Mouse (Mus musculus): ENCODE measurements around the gene Klk9.

Gene Klk9

DNA sequence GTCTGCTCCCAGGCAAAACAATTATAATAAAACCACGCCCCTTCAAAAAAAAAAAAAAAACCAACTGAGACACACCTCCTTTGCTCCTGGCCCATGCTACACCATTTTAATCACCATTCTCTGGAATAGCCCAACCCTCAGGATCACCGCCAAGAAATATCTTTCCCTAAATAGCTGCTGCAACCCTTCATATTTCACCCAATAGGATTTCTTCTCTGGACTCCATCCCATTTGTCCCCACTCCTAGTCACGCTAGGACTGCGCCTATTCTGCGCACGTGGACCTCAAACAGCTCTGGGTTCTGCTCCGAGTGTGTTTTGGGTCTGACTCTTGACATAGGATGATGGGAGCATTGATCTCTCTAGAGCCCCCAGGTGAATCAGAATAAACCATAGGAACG is 4.7 kb downstream of the Klk9 start:
- DNase-seq (ENCODE audit: low spot score in 2 of 2), result no peak

DNA sequence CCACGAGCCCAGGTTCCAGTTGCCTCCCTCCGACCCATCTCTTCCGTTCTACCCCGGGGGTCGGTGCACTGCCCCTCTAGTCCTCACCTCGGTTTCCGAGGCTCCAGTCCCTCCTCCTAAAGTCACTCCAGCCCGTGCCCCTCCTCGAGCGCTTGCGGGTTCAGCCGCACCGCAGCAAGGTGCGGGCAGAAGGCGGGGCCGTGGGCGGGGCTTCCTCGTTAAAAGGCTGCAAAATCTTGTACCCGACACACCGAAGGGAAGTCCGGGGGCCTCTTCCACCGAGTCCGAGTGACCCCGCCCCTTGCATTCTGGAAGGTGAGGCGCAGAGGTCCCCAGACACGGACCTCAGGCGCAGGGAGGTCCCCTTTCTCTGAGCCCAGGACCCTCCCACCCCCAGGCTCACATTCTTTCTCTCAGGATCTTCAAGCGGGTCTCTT is 5.7 kb downstream of the Klk9 start, which contains the start of gene Klk8:
Gene Klk8 (plus strand): TSS at position 245 of the 437 bp plus-strand sequence.
- no peak for DNase-seq (ENCODE audit: low spot score in 2 of 2)

DNA sequence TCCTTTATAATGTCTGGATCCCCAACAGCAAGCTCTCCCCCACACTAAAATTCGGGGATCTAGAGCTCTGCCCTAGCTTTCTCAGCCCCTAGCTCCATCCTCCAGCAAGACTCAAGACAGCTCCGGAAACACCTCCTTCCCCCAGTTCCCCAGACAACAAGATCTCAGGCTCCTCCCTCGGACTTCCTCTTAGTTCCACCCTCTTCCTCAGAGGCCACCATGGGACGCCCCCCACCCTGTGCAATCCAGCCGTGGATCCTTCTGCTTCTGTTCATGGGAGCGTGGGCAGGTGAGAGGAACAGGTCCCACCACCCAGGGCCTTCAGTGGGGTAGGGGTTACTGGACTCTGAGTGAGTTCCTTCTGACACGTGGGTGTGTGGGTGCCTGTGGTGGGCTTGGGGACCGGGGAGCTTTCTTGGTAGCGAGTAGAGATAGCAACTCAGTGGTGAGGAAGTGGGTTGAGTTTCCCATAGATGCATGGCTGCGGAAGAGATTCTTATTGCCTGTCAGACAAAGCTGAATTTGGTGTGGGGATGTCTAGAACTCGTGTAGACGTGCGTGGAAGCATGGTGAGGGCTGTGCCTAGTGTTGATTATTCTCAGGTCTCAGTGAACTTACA is 6.3 kb downstream of the Klk9 start:
- DNase-seq (ENCODE audit: low spot score in 2 of 2), result no peak

DNA sequence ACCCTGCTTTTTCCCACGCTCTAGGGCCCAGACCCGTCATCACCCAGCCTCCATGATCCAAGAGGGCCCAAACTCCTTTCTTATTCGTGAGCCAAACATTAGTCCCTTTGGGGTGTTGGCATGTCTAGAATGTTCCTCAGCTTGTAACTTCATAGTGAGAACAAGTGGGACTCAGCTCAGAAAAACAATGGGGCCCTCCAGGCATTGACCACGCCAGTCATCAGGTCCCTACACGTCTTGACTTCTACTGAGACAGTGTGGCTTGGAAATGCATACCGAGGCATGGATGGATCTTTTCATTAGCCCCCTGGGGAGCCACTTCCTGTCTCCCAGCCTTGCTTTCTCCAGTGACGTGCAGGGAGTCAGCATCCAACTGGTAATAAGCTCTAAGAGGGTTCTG is 8.2 kb downstream of the Klk9 start:
- no peak for DNase-seq (ENCODE audit: low spot score in 2 of 2)

DNA sequence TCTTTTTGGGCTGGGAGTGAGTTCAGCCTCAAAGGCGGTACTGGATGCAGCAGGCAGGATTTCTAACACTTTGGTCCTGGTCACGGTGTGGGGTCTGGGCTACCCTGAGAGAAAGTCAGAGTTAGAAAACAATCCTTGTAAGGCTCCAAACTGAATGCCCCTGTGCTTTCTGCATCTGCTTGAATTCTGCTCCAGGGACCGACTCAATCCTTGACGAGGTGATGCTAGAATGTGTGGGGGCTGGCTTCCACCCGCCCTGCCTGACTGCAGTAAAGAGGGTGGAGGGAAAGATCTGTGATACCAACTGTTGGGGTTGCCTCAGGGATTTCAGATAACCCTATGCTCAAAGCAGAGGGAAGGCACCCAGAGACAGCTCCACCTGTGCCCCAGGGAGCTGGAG is 19.3 kb downstream of the Klk9 start, which contains the start of gene Klk7:
Gene Klk7 (plus strand): TSS at position 301 of the 400 bp plus-strand sequence.
- DNase-seq (ENCODE audit: low spot score in 2 of 2), result no peak

DNA sequence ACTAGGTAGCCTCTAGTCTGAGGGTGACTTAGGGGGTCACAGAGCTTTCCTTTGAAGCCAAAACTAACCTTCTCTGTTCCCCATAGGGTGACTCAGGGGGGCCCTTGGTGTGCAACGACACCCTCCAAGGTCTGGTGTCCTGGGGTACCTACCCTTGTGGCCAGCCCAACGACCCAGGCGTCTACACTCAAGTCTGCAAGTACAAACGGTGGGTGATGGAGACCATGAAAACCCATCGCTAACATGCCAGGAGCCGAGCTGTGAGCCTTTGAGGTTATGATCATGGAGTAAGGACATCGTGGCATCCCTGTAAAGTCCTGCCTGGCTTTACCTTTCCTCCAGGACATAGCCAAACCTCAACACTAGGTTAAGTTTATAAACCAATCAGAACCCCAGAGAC is 23.5 kb downstream of the Klk9 start:
- DNase-seq (ENCODE audit: low spot score in 2 of 2), result no peak

DNA sequence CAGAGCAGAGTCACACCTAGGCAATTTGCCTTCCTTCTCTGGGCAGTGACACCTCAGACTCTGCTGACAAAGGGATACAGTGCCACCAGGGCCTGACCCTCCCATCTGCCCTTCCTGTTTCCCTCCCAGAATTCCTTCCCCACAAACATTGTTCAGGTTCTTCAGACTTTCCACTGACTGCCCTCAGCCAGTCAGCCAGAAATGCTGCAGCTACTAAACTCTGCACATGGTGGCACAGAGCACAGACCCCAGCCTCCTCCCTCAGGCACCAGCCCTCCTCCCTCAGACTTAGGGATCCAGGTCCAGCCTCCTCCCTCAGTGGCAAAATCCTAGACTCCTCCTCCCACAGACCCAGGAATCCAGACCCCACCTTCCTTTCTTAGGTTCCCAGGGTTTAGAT is 25.1 kb downstream of the Klk9 start:
- no peak for DNase-seq (ENCODE audit: low spot score in 2 of 2)

DNA sequence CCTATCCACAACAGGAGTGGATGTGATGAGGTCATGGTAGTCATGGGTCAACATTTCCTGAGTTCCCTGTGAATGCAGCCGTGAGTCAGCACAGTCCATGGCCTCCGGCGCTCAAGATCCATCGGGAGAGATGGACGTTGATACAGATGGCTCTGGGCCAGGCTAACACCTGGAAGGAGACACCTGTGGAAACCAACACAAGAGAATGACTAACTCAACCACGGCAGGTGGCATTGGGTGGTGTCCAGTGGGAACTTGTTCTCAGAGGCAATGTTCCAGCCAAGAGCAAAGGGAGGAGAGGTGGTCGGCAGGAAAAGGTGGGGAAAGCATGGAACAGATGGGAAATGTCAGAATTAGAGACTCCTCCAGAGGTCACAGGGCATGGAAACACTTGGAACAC is 29.9 kb downstream of the Klk9 start:
- DNase-seq (ENCODE audit: low spot score in 2 of 2), result no peak

DNA sequence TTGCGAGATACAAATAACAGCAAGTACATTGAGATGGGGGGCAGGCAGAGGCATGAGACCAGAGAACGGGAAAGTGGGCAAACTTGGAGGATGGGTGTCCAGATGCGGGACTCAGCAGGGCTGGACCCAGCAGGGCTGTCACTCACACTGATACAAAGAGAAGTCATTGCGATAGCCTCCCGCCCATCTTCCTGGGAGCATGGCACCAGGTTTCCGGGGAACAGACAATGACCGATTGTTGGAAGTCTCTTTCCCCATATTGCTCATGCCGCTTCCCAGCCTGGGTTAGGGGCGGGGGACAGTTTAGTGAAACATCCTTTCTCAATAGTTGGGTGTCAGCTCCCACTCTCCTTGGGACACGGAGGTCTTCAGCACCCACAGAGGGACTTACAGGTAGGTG is 32.5 kb downstream of the Klk9 start, which contains the start of gene Klk6:
Gene Klk6 (plus strand): TSS at position 301 of the 400 bp plus-strand sequence.
- no peak for DNase-seq (ENCODE audit: low spot score in 2 of 2)

DNA sequence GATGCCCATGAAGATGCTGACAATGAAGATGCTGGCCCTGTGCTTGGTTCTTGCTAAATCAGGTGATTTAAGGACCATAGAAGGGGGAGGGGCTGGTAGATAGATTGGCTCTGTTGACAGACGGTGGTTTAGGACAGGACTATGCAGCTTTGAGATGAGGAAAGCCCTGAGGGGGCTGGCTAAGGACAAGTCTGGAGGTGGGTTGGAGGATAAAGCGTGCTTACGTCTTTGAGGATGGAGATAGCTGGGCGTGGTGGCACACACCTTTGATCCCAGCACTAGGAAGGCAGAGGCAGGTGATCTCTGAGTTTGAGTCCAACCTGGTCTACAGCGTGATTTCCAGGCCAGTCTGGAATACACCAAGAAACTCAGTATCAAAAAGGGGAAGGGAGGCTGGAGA is 34.4 kb downstream of the Klk9 start:
- no peak for DNase-seq (ENCODE audit: low spot score in 2 of 2)

DNA sequence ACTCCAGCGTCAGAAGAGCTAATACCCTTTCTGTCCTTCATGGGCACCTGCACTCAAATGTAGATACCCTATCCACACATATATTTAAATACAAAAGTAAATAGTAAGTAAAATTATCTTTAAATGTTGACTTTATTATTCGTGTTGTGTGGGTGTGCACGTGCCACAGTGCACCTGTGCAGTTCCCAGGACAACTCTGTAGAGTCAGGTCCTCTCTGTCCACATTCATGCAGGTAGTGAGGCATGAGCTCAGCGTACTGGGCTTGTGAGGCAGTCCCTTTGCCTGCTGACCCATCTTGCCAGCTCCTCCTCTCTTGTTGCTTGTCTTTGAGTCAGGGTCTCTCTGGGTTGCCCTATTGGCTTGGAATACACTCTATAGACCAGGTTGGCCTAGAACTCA is 36.0 kb downstream of the Klk9 start:
- no peak for DNase-seq (ENCODE audit: low spot score in 2 of 2)

DNA sequence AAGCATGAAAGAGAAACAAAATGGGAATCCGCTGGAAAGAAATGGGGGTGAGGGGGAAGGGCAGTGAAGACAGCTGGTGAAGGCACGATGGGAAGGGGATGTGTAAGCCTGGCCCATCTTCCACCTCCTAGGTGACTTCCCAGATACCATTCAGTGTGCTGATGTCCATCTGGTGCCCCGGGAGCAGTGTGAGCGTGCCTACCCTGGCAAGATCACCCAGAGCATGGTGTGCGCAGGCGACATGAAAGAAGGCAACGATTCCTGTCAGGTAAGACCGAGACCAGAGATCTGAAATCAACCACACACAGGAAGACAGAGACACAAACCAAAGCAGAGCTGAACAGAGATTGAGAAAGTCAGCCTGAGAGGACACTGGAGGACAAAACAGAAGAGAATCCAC is 37.3 kb downstream of the Klk9 start:
- no peak for DNase-seq (ENCODE audit: low spot score in 2 of 2)

DNA sequence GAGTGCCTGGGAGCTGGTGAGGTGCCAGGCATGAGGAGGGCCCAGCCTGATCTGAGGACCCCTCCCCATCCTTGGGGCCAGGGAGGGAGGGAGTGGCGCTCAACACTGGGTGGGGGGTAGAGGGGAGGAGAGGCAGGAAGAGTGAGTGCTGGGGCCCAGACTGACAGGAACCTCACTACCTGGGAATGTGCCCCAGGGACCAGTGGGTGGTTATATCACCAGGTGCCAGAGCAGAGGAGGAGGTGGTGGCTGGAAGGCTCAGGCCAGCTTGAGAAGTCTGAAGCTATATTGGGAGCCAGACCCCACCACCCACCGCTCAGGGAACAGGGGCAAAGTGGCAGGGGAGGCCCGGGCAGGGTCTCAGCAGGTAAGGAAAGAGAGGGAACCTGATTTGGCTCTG is 50.0 kb downstream of the Klk9 start, which contains the start of gene Klk5:
Gene Klk5 (plus strand): TSS at position 271 of the 400 bp plus-strand sequence.
- DNase-seq (ENCODE audit: low spot score in 2 of 2), result no peak

DNA sequence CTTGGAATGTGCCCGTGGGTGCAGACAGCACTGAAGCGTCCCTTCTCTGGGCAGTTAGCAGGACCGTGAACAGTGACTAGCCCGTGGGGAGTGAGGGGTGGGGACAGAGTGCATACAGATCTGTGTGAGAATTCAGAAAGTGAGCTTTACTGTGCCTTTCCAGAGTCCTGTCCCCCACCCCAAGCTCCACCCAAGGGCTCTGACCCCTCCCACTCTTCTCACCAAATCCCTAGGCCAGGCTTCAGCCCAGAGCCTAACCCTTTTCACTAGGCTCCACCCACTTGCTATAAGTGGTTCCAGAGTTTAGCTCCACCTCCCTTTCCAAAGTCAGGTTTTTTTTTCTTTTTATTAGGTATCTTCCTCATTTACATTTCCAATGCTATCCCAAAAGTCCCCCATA is 52.1 kb downstream of the Klk9 start:
- DNase-seq (ENCODE audit: low spot score in 2 of 2), result no peak

Measured in frontal cortex, postnatal 25 days (tissue).